Mouse (Mus musculus) kidney, postnatal 10 days (tissue): ENCODE results near the gene Nlrp3.
A peak's percentile ranks its signal among the peaks of the same experiment; 100 is the strongest.
"Not testable (repeated sequence)": the region's sequence is repeated elsewhere in the genome, so short reads cannot be mapped to it uniquely, and the experiment has no call there.

Experiments
- DNase-seq: peaks from one replicate; pipeline ENCODE4 v3.0.0; 2021; ENCODE audit warnings: mixed read lengths

Nlrp3 gene

GRCm38 (mm10) chr11:59537218-59538130, 3.9 kb upstream of the Nlrp3 start:
- DNase-seq, result peak; percentile 55

- peak; percentile 73 for DNase-seq
Measured at GRCm38 (mm10) chr11:59538387-59538786, 3.0 kb upstream of the Nlrp3 start.

GRCm38 (mm10) chr11:59540123-59540522, 1.2 kb upstream of the Nlrp3 start:
- no peak for DNase-seq

- no peak for DNase-seq
Measured at GRCm38 (mm10) chr11:59542442-59542841, 1.1 kb downstream of the Nlrp3 start.

- DNase-seq, result no peak
Measured at GRCm38 (mm10) chr11:59543376-59543775, 2.0 kb downstream of the Nlrp3 start.

- no peak for DNase-seq
Measured at GRCm38 (mm10) chr11:59544005-59544404, 2.6 kb downstream of the Nlrp3 start.

DNA sequence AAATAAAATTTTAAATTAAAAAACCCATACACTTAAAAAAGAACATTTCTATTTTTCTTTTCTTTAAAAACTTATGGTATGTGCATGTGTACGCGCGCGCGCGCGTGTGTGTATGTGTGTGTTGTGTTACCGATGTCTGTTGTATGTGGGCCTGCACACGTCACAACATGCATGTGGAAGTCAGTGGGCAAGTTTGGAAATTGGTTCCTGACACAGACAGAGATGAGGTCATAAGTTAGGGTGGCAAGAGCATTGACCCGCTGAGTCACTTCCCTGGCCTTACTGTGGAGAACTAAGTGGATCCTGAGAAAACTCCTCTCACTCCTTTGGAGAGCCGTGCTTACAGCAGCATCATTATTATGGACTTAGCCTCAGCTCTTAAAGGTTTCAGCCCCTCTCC, 12.8 kb downstream of the Nlrp3 start:
- DNase-seq, result no peak

DNA sequence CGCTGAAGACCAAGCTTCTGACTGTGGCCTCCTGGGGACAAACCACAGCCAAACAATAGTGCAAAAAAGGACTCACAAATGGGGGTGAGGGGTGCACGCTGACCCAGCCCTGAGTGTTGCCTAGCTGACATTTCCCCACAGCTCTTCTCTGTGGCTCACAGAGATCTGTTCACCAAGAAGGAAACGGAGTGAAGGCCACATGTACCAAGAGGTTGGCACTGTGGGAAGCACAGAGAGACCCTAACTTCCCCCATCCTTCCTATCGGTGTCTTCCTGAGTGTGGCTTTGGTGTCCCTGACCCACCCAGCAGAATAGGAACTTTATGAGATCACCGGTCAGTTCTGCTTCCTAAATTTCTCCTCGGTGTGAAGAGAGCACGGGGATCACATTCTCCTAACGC, 13.2 kb downstream of the Nlrp3 start:
- DNase-seq, result no peak

- DNase-seq, result no peak
Measured at GRCm38 (mm10) chr11:59560906-59561305, 19.5 kb downstream of the Nlrp3 start.

DNA sequence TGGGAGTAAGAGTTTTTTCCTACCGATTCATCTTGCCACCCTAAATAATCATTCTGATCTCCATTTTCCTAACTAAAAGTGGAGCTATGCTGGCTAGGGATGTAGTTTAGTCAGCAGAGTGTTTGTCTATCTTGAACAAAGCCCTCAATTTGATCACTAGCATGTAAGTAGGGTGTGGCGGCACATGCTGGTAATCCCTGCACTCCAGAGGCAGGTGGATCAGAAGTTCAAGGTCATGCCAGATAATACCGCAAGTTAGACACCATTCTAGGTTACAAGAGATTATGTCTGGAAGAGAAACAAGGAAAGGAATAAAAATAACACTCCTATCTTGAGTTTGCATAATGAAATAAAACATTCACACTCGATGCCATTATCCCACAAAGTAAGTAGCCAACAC, 21.0 kb downstream of the Nlrp3 start:
- DNase-seq, result no peak

DNA sequence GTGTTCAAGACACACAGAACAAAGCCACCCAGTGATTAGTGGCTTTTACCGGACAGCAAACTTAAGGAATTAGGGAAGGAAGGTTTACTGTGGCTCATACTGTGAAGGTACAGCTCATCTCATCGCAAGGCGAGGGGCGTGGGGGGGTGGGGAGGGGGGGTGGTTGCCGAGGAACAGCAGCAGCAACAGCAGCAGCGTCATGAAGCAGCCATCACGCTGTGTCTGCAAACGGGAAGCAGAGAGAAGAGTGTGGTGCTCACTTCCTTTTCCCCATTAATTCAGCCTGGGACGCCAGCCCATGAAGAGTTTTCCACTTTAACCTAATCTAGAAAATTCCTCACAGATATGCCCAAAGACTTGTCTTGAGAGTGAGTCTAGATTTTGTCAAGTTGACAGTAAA, 21.5 kb downstream of the Nlrp3 start:
- no peak for DNase-seq

DNA sequence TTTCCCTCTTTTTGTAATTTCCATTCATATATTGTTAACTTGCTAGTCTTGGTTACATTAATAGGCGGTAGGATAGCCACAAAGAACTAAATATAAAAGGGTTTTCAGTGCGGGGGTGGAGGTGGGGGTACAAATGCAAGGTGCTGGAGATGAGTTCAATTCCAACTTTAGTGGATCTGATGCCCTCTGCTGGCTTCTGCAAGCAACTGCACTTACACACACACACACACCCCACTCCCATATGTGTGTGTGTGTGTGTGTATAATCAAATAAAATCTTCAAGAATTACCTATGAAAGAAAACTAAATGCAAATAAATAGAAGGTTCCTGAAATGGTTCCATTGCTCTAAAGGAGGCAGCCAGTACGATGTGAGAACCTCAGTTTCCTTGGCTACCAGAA, 27.9 kb downstream of the Nlrp3 start:
- DNase-seq, result peak; percentile 14

- DNase-seq, result peak; percentile 40
Measured at GRCm38 (mm10) chr11:59575726-59576125, 34.4 kb downstream of the Nlrp3 start.

- DNase-seq, result not testable (repeated sequence)
Measured at GRCm38 (mm10) chr11:59576135-59576534, 34.8 kb downstream of the Nlrp3 start, which contains the start of gene Olfr222. Olfr222 (minus strand) TSS chr11:59576235.

DNA sequence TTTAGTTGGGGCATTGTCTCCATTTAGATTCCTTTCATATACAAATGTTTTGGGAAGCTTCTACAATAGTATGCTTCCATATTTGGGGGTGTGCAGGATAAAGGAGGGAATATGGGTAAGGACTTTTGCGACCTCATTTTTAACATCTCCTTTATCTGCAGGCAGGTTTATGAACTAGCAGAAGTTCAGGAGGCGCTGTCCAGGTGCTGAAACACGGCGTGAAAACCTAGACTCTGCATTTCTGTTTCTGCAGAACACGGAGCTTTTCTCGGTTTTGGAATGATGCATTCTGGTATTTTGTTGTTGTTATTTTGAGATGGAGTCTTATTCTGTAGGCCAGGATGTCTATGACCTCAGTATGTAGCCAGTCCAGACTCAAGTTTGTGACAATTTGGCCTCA, 43.2 kb downstream of the Nlrp3 start:
- DNase-seq, result peak; percentile 62

- DNase-seq, result no peak
Measured at GRCm38 (mm10) chr11:59589496-59589895, 48.1 kb downstream of the Nlrp3 start.

DNA sequence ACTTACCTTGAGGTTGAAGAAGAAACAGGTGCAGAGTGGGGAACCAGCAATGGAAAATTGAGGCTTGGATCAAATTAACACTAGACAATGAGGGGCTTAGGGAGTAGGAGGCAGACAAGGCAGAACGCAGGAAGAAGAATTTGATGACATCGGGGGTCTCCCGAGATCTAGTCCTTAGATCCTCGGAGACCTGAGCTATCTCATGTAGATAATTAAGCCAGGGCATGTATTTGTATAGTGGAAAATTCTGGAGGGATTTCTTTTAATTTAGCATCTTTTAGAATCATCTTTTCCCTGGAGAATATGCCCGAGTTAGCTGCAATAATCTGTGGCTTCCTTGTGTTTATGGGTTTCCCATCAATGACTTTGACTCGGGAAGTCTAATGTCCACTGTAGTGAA, 51.8 kb downstream of the Nlrp3 start, which contains the start of gene Olfr223:
Gene Olfr223 (minus strand): TSS at position 101 of the 400 bp plus-strand sequence.
- no peak for DNase-seq

DNA sequence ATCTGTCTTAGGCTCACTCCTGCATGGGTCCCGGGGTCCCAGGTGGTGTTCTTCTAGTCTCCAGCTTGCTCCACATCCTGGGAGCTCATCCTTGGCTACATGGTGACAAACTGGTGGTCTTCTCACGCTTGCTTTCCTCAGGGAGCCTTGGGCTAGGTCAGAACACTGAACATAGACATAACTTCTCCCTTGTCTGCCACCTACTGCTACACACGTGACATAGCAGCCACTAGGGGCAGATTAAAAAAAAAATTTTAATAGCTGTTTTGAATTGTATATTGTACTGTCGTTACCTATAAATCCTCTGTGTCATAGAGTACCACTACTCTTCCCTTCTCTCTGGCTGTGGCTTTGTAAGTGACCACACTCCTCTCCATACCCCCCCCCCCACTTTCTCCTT, 54.7 kb downstream of the Nlrp3 start:
- DNase-seq, result no peak

- no peak for DNase-seq
Measured at GRCm38 (mm10) chr11:59596950-59597349, 55.6 kb downstream of the Nlrp3 start.

- DNase-seq, result no peak
Measured at GRCm38 (mm10) chr11:59599211-59599610, 57.8 kb downstream of the Nlrp3 start.

DNA sequence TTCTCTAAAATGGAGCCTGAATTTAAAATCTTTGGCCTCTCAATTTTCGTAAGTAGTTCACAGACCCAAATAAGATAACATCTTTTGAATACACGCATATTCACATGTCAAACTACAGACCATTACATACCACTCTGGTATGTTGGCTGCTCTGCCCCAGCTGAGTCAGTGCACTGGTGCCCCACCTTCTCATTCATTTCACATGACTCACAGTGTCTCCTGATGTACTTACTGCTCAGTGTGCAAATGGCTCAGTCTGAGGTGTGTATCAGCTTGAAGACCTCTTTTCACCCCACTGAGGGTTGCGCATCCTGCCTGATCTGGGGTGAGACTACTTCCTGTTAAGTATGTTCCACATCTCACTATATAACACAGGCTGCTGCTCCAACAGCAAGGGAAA, 59.5 kb downstream of the Nlrp3 start:
- DNase-seq, result no peak

DNA sequence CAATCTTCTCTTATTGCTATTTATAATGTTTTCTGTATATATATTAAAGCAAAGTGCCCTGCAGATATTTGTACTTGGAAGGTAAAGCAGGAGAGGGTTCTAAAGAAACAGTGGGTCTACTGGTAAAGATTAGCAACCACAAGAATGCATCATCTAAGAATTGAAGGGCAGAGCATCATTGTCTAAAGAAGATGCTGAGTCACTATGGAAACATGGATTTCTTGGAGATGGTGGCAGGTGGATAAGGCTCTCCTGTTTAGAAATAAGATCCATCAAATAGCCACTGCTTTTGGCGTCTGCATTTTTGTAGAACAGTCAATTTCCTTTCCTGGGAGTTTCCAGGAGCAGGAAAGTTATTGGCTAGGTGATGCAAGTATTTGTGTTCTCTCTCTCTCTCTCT, 60.9 kb downstream of the Nlrp3 start:
- DNase-seq, result no peak

- no peak for DNase-seq
Measured at GRCm38 (mm10) chr11:59611646-59612045, 70.3 kb downstream of the Nlrp3 start.

DNA sequence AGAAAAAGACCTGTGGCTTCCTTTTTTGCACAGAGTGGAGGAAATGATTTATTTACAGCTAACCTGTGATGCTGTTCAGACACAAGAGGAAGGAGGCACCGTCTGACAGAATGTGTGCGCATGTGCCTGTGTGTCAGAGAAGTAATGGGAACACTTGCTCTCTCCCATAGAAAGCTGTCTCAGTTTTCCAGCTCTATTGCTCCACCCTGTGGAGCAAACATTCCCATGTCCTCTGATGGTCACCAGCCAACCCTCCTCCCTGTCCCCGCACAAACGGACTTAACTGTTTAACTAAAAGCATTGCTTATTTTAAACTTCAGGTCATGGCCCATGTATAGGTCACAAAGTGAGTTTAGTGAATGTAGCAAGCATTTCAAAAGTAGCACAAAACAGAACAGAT, 72.8 kb downstream of the Nlrp3 start:
- peak; percentile 51 for DNase-seq
